Mouse (Mus musculus) midbrain, postnatal 0 days (tissue): ENCODE measurements at regions not wholly inside any gene's neighbourhood (a gene's known extent, or its start where the extent isn't known, plus 50 kb on each side); places are given as distances from the start of the nearest gene placed in this dataset.

Source experiments
- ATAC-seq: fragments of 200-750 bp; cut with Nextera tagmentation; 2 replicates; pipeline ENCODE4 v1.8.0; 2017; ENCODE audit warnings: moderate number of reproducible peaks, mild to moderate bottlenecking, moderate TSS enrichment, moderate library complexity; ENCODE audit not compliant: low FRiP score
- DNase-seq: peaks from one replicate; pipeline ENCODE4 v3.0.0-alpha.2; 2015; ENCODE audit warnings: low spot score
- H3K27ac ChIP-seq: fragments of 300-500 bp; sonication (generic); 2 replicates; pipeline ENCODE4 v1.5.1; 2014; ENCODE audit warnings: low read depth, mild to moderate bottlenecking, low read length, mixed read lengths
- H3K27me3 ChIP-seq: fragments of 300-500 bp; sonication (generic); 2 replicates; pipeline ENCODE4 v1.6.1; 2014; ENCODE audit warnings: low read length, control low read depth, mixed read lengths; ENCODE audit not compliant: insufficient read depth
- H3K36me3 ChIP-seq: fragments of 300-500 bp; sonication (generic); 2 replicates; pipeline ENCODE4 v1.6.1; 2014; ENCODE audit warnings: low read length, control low read depth, mixed read lengths; ENCODE audit not compliant: insufficient read depth
- H3K4me1 ChIP-seq: fragments of 300-500 bp; sonication (generic); 2 replicates; pipeline ENCODE4 v1.6.1; 2014; ENCODE audit warnings: mild to moderate bottlenecking, control low read depth, antibody characterized with exemption, low read length, mixed read lengths; ENCODE audit not compliant: insufficient read depth
- H3K4me2 ChIP-seq: fragments of 300-500 bp; sonication (generic); 2 replicates; pipeline ENCODE4 v1.6.1; 2014; ENCODE audit warnings: low read depth, mild to moderate bottlenecking, low read length, mixed read lengths; ENCODE audit not compliant: poor library complexity, severe bottlenecking
- H3K4me3 ChIP-seq: fragments of 300-500 bp; sonication (generic); 2 replicates; pipeline ENCODE4 v1.5.1; 2014; ENCODE audit warnings: low read depth, mild to moderate bottlenecking, low read length, moderate library complexity
- H3K9ac ChIP-seq: fragments of 300-500 bp; sonication (generic); replicated peaks from 2 replicates; pipeline ENCODE4 v1.6.1; 2014; ENCODE audit warnings: mild to moderate bottlenecking, low read length, moderate library complexity, mixed read lengths; ENCODE audit not compliant: poor library complexity, severe bottlenecking
- H3K9me3 ChIP-seq: fragments of 300-500 bp; sonication (generic); 2 replicates; pipeline ENCODE4 v1.6.1; 2016; ENCODE audit warnings: low read length, control low read depth
- CTCF ChIP-seq: IDR thresholded peaks from 2 replicates; pipeline ENCODE4 v1.5.1; 2016; ENCODE audit warnings: antibody characterized with exemption, mild to moderate bottlenecking
- WGBS: fragments of 180-500 bp; shearing (Covaris S2); extraction: QIAGEN DNeasy Blood & Tissue Kit; methylation state at CpG from one replicate; pipeline ENCODE4 v1.1.7; 2014; 5-methylcytosine and 5-hydroxymethylcytosine counted together

- no peaks in the 10 kb centered on the region for H3K36me3 ChIP-seq
- H3K9ac ChIP-seq, result no peak overlapping the region
- H3K27me3 ChIP-seq, result no peaks in the 10 kb centered on the region
- WGBS, result 62% methylated on average over 1 of the region's 1 CpGs
- H3K27ac ChIP-seq, result no peak overlapping the region
- DNase-seq (no peak), ATAC-seq (no peak)
- no peak overlapping the region for H3K4me2 ChIP-seq
- no peak overlapping the region for H3K4me3 ChIP-seq
- no peaks in the 10 kb centered on the region for H3K9me3 ChIP-seq
- TF ChIP-seq CTCF, result no peak
- no peaks in the 10 kb centered on the region for H3K4me1 ChIP-seq
These were observed 103.8 kb upstream of the Inhba start for GRCm38 (mm10) chr13:15907806-15908205.

GRCm38 (mm10) chr13:15910578-15910977 is 101.1 kb upstream of the Inhba start:
- Histone ChIP-seq H3K27ac (no peak overlapping the region), H3K4me3 (no peak overlapping the region), H3K36me3 (no peaks in the 10 kb centered on the region), H3K27me3 (no peaks in the 10 kb centered on the region), H3K9me3 (no peaks in the 10 kb centered on the region), H3K9ac (no peak overlapping the region), H3K4me1 (no peaks in the 10 kb centered on the region), H3K4me2 (no peak overlapping the region)
- DNase-seq, result no peak
- 83% methylated on average over 2 of the region's 2 CpGs for WGBS
- no peak for TF ChIP-seq CTCF
- ATAC-seq, result no peak

- no peak for DNase-seq
- no peak for TF ChIP-seq CTCF
- H3K27ac ChIP-seq, result no peak overlapping the region
- no peaks in the 10 kb centered on the region for H3K27me3 ChIP-seq
- no peaks in the 10 kb centered on the region for H3K36me3 ChIP-seq
- ATAC-seq, result no peak
- H3K4me3 ChIP-seq, result no peak overlapping the region
- no peak overlapping the region for H3K9ac ChIP-seq
- 94% methylated on average over 1 of the region's 1 CpGs for WGBS
- no peaks in the 10 kb centered on the region for H3K4me1 ChIP-seq
- no peaks in the 10 kb centered on the region for H3K9me3 ChIP-seq
- no peak overlapping the region for H3K4me2 ChIP-seq
These were observed 100.4 kb upstream of the Inhba start for GRCm38 (mm10) chr13:15911263-15911662.

GRCm38 (mm10) chr13:15914270-15914669 is 97.4 kb upstream of the Inhba start:
- no peak overlapping the region for H3K9ac ChIP-seq
- H3K36me3 ChIP-seq, result no peaks in the 10 kb centered on the region
- no peaks in the 10 kb centered on the region for H3K27me3 ChIP-seq
- no peak for ATAC-seq
- 77% methylated on average over 1 of the region's 1 CpGs for WGBS
- H3K9me3 ChIP-seq, result no peaks in the 10 kb centered on the region
- H3K4me2 ChIP-seq, result no peak overlapping the region
- no peaks in the 10 kb centered on the region for H3K4me1 ChIP-seq
- no peak overlapping the region for H3K27ac ChIP-seq
- no peak for TF ChIP-seq CTCF
- no peak overlapping the region for H3K4me3 ChIP-seq
- DNase-seq, result no peak

- DNase-seq (no peak), ATAC-seq (no peak)
- Histone ChIP-seq H3K27me3 (no peaks in the 10 kb centered on the region), H3K4me1 (no peaks in the 10 kb centered on the region), H3K27ac (no peak overlapping the region), H3K9ac (no peak overlapping the region), H3K4me2 (no peak overlapping the region), H3K36me3 (no peaks in the 10 kb centered on the region), H3K4me3 (no peak overlapping the region), H3K9me3 (no peaks in the 10 kb centered on the region)
- no peak for TF ChIP-seq CTCF
- WGBS, result 88% methylated on average over 3 of the region's 3 CpGs
These were observed 81.8 kb upstream of the Inhba start for GRCm38 (mm10) chr13:15929890-15930289.

- ATAC-seq (peak; percentile 16; the same call in 1 of the 2 replicates), DNase-seq (no peak)
- no peak overlapping the region for H3K4me3 ChIP-seq
- no peak for TF ChIP-seq CTCF
- no peak overlapping the region for H3K27ac ChIP-seq
- H3K36me3 ChIP-seq, result no peaks in the 10 kb centered on the region
- no peaks in the 10 kb centered on the region for H3K4me1 ChIP-seq
- H3K9ac ChIP-seq, result no peak overlapping the region
- 38% methylated on average over 5 of the region's 5 CpGs for WGBS
- no peaks in the 10 kb centered on the region for H3K27me3 ChIP-seq
- no peak overlapping the region for H3K4me2 ChIP-seq
- H3K9me3 ChIP-seq, result no peaks in the 10 kb centered on the region
These were observed 80.0 kb upstream of the Inhba start for GRCm38 (mm10) chr13:15931553-15932162.
